Comparison of ENCODE assay signal across 9 mouse cellular contexts in genomic region chr9:68268551-68268950, GRCm38 (mm10).
DNase-seq lines count a peak whose midpoint lies in the region; ATAC-seq lines count a peak whose summit lies in the region.
"Had no signal": no experiment of that assay in that cellular context is flagged by ENCODE, and none has a peak within 500 bp of the region (broad histone marks: within the 10 kb centered on the region; RNA-seq: fewer than 3 reads in every experiment).

No protein-coding gene starts in this region.

- no peak overlapping the region for H3K9ac ChIP-seq in midbrain, embryonic 13.5 days (replicated peaks)
- H3K9ac ChIP-seq in midbrain, embryonic 11.5 days (ENCODE audit: low read length), result no peak overlapping the region

- WGBS in midbrain, embryonic 13.5 days, result 68% methylated on average over 18 of the region's 18 CpGs
- 78% methylated on average over 18 of the region's 18 CpGs for WGBS in midbrain, embryonic 11.5 days

- peak; percentile 2 for DNase-seq in cerebellum, adult 11-12 months
- DNase-seq in midbrain, embryonic 11.5 days (ENCODE audit: low spot score, missing footprints), result no peak
- DNase-seq in layer of hippocampus, postnatal 10 days (ENCODE audit: low spot score in 2 of 2), result peak; percentile 32 to 46
- peak; percentile 5 for DNase-seq in right cerebral cortex, postnatal 4 days
- DNase-seq in natural killer cell, adult 2 months (ENCODE audit: low spot score in 2 of 2), result no peak
- no peak for DNase-seq in yolk sac, embryonic 10.5 days (ENCODE audit: low spot score)

- H3K36me3 ChIP-seq in midbrain, embryonic 13.5 days, result no peaks in the 10 kb centered on the region
- H3K36me3 ChIP-seq in midbrain, embryonic 11.5 days (ENCODE audit: control insufficient read depth, insufficient read depth, low read length), result no peaks in the 10 kb centered on the region

- H3K9me3 ChIP-seq in midbrain, embryonic 13.5 days, result no peaks in the 10 kb centered on the region
- H3K9me3 ChIP-seq in midbrain, embryonic 11.5 days (ENCODE audit: control insufficient read depth, low read length), result no peaks in the 10 kb centered on the region

- H3K27me3 ChIP-seq in midbrain, embryonic 13.5 days, result no peaks in the 10 kb centered on the region
- no peaks in the 10 kb centered on the region for H3K27me3 ChIP-seq in midbrain, embryonic 11.5 days (ENCODE audit: control insufficient read depth, insufficient read depth, low read length)

- H3K4me2 ChIP-seq in midbrain, embryonic 13.5 days (replicated peaks), result peak overlapping the region; percentile 32
- H3K4me2 ChIP-seq in midbrain, embryonic 11.5 days, result no peak overlapping the region

- no peak overlapping the region for H3K4me3 ChIP-seq in midbrain, embryonic 13.5 days (replicated peaks)
- no peak overlapping the region for H3K4me3 ChIP-seq in midbrain, embryonic 11.5 days (ENCODE audit: low read depth, low read length)

- no peak overlapping the region for H3K27ac ChIP-seq in midbrain, embryonic 13.5 days
- H3K27ac ChIP-seq in midbrain, embryonic 11.5 days (ENCODE audit: low read depth, low read length), result no peak overlapping the region

- no peak for ATAC-seq in cerebellum, adult (ENCODE audit: insufficient number of reproducible peaks, low FRiP score, low TSS enrichment)
- no peak for ATAC-seq in midbrain, embryonic 13.5 days
- no peak for ATAC-seq in midbrain, embryonic 11.5 days (ENCODE audit: low FRiP score)
- ATAC-seq: lung, postnatal 0 days had no signal

- no peaks in the 10 kb centered on the region; the same call in 1 of the 2 replicates for H3K4me1 ChIP-seq in midbrain, embryonic 13.5 days (replicated peaks)
- H3K4me1 ChIP-seq in midbrain, embryonic 11.5 days (ENCODE audit: control insufficient read depth, insufficient read depth, low read length), result no peaks in the 10 kb centered on the region

Comparison
In these comparisons a context has a peak if more than half of its experiments do, and no peak if none do; other contexts are left out.
1. DNase-seq: peak in cerebellum, adult 11-12 months (single experiment), layer of hippocampus, postnatal 10 days (2 of 2) and right cerebral cortex, postnatal 4 days (single experiment); none in midbrain, embryonic 11.5 days (single experiment), natural killer cell, adult 2 months (0 of 2) and yolk sac, embryonic 10.5 days (single experiment).